Mouse (Mus musculus): Measurements from ENCODE around the gene Slc5a11.

Slc5a11 gene

DNA sequence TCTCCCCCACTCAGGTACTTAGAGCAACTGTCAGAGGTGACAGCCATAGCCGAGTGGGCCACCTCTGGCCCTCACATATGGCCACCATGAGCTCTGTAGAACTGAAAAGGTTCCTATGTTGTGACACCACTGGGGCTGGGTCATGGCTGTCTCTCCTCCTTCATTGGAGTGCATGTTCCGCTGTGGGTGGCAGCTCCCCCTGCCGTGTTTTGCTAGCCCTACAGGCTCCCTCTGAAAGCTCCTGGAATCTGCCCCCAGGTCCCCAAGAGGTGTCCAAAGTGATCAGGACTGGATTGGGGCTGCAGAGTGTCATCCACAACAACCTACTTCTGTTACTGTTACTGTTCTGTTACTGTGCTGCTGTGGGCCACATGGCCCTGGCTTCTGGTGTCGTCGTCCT is 2.3 kb upstream of the Slc5a11 start:
- DNase-seq (ENCODE audit: low spot score in 2 of 2), result no peak

DNA sequence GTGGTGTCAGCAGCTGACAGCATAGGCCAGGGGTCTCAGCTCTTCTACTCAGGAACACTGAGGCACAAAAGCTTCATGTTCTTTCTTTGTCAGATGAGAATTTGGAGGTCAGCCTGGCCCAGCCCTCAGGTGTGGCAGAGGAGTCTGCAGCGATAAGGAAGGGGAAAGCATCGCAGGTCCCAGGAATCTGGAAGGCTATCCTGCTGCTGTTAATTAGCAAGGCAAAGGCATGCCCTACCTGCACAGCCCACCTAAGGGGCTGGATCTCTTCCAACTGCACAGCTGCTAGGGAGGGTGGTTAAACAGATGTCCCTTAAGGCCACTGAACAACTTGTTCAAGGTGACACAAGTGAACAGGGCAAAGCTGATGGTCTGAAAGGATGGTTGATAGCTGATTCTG is 558 bp downstream of the Slc5a11 start:
- DNase-seq (ENCODE audit: low spot score in 2 of 2), result no peak

DNA sequence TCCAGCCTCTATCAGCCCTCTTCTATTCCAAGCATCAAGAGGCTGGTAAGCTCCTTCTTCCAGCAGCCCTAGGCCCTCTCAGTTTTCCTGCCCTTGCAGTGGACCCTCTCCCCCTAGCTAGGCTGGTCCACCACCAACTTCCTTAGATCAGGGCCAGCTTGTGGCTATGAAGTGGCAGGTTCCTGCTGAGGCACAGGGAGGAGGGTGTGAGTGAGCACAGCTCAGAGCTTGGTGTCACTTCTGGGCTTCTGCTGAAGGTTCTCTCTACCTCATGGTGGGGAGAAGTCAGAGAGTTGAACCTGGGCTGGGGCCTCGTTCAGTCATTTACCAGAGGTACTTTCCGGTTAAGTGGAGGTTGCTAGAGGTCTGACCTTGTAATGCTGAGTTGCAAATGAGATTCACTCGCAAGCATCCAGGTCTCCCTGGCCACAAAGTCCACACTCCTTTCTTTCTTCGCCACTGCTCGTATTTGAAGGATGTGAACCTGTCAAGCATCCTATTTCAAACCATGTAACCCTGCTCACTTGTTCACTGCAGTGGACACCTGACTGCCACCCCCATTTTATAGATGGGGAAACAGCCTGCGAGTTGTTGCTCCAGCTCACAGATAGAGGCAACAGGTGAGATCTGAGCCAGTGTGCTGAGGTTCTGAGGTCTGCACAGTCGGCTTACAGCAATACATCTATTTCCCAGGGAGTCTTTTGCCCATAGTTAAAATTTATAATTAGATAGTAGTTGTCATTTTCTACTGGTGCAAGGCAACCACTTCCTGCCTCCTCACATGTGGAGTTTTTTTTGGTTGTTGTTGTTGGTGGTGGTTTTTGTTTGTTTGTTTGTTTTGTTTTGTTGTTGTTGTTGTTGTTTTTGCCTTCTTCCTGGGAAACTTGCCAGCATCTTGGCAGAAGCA is 3.1 kb downstream of the Slc5a11 start:
- peak in 1 of 2 experiments; percentile 31 for DNase-seq (ENCODE audit: low spot score in 2 of 2)

DNA sequence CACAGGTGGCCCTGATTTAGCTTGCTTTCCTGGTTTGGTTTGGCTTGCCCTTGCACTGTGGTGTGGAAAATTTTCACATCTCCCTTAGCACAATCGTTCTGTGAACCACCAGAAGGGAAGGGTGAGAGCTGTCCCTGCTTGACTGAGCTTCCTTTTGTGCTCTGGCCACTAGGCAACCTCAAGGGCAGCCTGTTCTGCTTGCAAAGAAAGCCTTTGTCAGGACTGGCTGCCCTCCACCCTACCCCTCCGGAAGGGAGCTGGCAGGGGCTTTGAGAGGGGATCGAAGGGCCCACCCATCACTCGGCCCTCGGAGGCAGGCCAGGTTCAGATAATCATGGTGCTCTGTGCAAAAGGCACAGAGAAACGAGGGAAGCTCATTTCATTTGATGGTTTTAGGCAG is 4.0 kb downstream of the Slc5a11 start:
- peak in 1 of 2 experiments; percentile 24 for DNase-seq (ENCODE audit: low spot score in 2 of 2)

DNA sequence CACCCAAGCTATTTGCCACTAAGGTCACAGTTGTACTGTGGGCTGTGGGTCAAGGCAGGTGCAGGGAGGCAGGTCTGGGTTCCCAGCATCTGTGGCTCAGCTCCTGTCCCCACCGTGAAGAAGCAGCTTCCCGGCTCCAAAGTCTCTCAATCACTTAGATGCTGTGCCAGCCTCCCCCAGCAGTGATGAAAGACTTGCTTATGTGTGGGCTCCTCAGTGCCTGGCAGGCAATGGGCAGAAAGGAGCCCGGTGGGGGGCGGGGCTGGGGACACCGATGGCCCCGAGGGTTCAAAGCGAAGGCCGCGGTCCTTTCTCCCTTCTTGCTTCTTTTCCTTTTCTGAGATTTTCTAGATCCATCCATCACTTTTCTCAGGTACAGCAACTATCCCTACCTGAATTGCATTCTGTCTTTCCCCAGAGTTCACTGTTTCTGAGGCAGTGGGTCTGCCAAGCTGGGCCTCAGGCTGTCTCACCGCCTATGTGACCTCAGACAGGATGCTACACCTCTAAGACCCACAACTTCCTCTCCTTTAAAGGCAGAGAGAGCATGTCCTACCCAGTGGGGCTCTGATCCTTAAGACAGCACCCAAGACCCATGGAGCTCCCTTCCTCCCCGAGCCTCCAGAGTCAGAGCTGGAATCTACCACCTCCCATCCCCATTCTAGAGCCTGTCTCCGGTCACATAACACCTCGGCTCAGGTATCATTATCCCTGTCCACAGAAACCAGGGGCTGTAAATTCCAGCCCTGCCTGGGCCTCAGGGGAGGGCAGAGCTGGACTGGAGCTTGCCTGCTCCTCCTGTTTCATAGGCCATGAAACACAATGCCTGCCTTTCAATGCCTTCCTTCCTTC is 5.4 kb downstream of the Slc5a11 start:
- DNase-seq (ENCODE audit: low spot score in 2 of 2), result peak in 1 of 2 experiments; percentile 36

DNA sequence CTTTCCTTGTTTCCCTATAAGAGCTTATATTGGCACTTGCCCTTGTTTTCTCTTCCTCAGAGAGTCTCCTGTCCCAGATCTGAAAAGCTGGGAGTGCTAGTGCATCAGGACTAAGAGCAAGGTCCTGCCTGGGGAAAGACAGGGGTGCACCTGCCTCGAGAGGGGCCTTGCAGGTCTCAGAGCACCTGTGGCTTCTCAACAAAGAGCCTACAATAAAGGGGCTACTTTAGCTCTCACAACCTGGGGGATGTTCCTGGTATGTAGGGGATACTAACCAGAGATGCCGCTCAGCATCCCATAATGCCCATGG is 6.0 kb downstream of the Slc5a11 start:
- DNase-seq (ENCODE audit: low spot score in 2 of 2), result no peak

DNA sequence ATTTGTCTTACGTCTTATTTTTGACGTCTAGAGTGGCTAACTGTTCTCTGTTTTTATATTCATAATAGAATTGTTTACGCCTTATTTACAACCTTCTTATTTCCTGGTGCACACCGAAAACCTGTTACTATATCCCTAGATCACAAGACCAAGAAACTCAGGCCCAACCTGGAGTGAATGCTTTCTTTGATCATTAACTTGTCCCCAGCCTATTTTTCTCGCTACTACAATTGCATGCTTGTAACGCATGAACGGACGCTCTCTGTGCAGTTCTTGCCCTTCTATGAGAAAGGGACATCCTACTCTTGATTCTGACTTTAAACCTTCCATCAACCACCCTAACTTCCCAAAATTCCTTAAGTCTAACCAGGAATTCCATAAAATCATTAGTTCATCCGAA is 9.5 kb downstream of the Slc5a11 start:
- no peak for DNase-seq (ENCODE audit: low spot score in 2 of 2)

DNA sequence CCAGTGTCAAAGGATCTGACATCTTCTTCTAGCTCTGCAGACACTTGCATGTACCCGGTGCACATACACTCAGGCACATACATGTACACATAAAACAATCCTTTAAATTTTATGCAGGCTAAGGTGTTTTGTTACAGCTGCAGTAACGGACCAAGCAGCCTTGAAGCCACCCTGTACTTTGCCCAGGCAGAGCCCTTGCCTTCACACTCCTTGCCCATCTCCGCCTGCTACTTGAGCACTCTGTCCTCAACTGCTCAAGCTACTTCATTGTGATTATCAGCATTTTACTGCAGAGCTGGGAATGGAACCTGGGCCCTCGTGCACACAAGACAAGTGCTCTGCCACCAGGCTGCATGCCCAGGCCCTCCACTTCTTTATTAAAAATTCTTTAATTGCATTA is 10.6 kb downstream of the Slc5a11 start:
- no peak for DNase-seq (ENCODE audit: low spot score in 2 of 2)

DNA sequence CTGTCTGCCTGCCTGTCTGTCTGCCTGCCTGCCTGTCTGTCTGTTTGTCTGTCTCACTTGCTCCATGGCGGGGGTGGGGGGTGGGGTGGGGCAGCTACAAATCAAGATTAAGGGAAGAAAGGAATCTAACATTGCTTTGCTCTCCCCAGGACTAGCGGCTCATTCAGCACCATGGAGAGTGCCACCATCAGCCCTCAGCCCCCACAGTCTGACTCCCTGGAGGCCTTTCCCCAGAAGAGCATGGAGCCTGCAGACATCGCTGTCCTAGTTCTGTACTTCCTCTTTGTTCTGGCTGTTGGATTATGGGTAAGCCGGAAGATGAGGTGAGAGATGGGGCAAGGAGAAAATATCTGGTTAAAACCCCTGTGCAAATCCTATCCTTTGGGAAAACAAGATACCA is 20.9 kb downstream of the Slc5a11 start:
- DNase-seq (ENCODE audit: low spot score in 2 of 2), result no peak

DNA sequence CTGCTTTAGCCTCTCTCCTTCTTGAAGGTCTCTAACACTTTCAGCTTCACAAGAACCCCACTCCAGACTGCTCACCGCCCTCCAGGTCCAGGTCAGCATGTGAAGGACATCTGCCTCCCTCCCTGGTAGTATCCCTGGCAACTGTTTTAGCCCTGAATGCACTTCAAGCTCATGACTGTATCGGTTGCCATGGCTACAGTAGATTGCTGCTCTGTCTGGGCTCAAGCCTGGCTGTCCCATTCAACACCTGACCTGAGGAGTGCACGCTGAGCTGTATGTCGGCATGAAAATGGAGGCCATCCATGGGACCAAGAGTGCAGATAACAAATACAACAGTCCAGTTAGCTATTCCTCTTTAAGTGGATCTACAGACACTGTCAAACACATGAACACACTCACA is 24.0 kb downstream of the Slc5a11 start:
- DNase-seq (ENCODE audit: low spot score in 2 of 2), result no peak

DNA sequence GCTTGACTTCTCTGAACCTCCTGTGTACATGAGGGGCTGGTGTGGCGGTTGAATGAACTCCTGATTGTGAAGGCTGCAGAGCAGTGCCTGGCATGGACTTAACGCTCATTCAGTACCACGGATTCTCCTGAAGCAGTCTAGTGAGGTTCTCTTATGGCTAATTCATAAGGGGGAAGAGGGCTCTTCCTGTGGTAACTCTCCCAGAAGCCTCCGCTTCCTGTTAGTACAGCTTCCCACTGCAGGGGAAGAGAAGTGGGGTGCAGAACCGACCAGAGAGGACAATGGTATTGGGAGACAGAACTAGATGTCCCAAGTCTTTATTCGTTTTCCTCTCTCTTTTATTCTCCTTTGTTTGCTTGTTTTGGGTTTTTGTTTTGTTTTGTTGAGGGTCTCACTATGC is 25.5 kb downstream of the Slc5a11 start:
- no peak for DNase-seq (ENCODE audit: low spot score in 2 of 2)

DNA sequence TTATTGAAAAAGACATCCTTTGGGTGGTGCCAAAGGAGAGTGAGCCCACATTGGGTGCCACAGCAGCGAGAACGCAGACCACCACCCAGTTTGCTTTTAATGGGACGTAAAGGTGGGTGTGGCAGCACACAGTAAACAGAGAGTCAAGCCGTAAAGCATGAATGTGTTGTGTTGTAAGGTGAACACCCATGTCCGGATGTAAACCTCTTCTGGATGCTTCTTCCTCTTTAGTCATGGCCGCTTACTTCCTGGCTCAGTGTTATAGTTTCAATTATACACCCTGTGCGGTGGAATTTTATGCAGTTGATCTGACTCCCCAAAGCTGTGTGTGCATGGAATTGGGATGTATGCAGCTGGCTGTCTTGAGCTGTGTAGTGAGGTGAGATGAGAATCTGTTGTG is 27.7 kb downstream of the Slc5a11 start:
- no peak for DNase-seq (ENCODE audit: low spot score in 2 of 2)

DNA sequence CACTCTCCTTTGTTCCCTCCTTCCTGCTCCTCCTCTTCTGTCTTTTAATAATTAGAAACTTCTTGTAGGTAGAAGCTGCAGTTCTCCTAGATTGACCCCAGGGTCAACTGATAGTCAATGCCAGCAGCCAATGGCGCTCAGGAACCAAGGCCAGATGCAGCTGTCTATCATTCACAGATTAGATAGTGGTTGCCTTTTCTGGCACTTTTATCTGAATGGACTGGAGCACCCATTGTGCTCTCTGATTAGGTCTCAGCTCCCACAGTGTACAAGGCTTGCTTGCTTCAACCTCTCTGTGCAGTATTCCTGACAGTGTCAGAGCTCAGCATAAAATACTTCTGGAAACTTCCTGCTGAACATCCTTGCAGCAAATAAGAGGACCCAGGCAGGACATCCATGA is 30.3 kb downstream of the Slc5a11 start:
- no peak for DNase-seq (ENCODE audit: low spot score in 2 of 2)

DNA sequence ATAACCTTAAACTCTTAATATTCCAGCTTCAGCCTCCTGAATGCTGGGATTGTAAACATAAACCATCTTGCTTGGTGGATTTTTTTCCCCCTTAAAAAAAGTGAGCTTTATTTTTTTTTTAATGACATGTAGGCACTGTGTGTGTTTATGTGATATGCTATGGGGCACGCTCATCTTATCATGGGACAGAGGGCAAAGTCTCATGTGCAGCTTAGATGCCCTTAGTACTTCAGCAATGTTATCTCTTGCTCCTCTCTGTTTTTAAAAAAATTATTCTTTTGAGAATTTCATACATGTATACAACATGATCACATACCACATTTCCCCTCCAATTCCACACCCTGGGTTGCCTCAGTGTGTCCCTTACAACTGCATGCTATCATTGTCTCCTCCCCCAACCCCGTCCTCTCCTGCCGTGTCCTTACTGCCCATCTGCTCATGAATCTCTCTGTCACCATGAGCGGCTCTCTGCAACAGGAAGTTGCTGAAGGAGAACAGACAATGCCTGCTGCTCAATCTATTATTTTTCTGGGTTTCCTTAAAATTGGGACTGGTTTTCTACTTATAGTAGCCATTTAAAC is 32.0 kb downstream of the Slc5a11 start:
- no peak for DNase-seq (ENCODE audit: low spot score in 2 of 2)

DNA sequence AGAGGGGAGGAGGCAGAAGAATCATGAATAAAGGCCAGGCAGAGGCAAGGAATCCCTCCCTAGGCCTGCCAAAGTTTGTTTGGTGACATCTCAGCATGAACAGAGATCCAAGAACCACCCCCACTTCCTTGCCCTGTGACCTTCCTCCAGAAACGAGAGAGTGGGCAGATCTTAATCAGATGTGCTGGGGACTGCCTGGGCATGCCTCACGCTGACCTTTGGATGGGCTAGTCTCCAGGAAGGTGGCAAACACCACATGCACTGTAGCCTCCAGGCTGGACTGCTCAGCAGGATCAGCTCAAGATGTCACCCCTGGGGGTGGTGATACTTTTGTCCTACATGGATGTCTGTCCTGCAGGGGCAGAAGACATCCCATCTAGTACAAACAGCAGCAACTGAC is 33.6 kb downstream of the Slc5a11 start:
- no peak for DNase-seq (ENCODE audit: low spot score in 2 of 2)

DNA sequence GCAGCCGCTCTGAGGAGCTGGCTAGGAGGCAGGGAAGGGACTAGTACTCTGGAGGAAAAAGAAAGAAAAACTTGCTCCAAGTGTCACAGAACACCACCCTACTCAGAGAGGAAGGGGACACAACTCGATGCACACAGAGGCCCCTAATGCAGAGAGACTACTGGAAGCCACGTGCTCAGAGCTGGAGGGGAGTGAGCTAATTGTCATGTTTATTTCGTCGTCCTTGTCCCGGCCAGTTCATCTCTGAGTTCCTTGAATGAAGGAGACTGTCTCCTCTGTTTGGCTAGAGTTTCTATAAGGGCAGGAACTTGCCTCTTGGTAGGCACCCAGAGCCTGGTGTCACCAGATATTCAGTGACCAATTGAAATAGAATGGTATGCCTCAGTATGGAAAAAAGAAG is 36.8 kb downstream of the Slc5a11 start:
- DNase-seq (ENCODE audit: low spot score in 2 of 2), result no peak

DNA sequence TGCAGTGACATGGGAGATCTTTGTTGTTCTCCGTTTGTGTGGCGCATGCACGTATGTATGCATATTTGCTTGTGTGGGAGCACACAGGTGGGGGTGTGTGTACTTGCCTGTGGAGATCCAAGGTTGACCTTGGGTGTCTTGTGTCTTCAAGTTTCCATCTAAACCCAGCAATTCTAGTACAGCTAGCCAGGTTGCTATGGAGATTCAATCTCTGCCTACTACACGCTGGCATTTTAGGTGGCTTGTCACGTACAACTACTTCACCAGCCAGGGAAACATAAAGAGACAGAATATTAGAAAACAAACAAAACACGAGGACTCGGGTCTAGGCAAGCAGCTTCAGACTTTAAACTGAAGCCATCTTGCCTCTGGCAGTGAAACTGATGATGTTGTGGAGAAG is 38.8 kb downstream of the Slc5a11 start:
- DNase-seq (ENCODE audit: low spot score in 2 of 2), result no peak

DNA sequence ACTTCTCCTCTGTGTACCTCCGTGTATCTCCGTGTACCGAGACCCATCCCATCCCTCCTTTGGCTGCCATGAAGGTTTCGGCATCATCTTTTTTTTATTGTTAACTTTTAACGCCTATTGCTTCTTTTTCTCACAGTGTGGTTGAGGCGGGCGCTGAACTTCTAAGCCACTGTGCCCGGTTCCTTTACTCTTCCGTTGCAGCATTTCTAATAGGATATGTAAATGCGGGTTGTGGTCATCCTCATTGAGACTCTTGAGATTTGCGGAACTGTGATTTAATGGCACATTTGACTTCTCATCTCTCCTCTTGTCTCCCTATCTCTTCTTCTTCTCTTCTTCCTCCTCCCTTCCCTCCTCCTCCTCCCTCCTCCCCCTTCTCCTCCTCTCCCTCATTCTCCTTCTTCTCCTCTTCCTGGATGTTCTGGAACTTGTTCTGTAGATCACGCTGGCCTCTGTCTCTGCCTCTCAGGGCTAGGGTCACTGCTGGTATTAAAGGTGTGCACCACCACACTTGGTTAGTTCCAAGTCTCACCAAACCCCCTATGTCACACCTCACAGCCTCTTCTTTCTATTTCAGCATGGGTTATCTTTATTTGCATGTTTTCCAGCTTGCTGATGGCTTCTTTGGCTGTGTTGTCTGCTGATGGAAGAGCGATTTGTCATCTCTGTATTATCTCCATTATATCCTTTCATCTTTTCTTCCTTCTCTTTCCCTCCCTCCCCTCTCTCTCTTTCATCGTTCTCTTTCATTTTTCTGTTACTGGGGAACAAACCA is 39.8 kb downstream of the Slc5a11 start:
- no peak for DNase-seq (ENCODE audit: low spot score in 2 of 2)

DNA sequence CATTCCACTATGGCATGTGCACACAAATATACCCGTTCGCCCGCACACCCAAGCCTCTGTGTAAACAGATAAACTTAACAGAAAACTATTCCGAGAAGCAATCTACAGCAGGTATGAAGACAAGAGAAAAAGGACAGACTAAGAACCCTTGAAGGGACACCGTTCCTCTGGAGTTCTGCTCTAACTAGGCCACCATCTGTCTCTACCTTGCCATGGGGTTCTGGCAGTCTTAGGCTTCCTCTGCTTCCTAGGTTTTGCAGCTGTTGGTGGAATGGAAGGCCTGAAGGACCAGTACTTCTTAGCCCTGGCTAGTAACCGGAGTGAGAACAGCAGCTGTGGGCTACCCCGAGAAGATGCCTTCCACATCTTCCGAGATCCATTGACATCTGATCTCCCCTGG is 43.5 kb downstream of the Slc5a11 start:
- no peak for DNase-seq (ENCODE audit: low spot score in 2 of 2)

DNA sequence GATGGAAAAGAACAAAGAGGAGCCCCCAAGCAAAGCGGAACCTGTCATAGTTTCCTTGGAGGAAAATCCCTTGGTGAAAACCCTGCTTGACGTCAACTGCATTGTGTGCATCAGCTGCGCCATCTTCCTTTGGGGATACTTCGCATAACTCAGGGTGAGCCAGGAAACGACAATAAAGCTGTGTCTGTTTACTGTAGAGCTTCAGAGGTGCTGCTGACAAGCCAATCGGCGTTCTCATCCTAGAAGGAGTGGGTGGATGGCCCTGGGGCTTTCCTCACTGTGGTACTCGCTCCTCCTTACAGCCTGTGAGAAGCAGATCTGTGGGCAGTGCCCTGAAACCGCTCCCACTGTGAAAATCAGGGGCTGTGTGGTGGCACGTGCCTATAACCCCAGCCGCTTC is 58.5 kb downstream of the Slc5a11 start:
- DNase-seq (ENCODE audit: low spot score in 2 of 2), result no peak

DNA sequence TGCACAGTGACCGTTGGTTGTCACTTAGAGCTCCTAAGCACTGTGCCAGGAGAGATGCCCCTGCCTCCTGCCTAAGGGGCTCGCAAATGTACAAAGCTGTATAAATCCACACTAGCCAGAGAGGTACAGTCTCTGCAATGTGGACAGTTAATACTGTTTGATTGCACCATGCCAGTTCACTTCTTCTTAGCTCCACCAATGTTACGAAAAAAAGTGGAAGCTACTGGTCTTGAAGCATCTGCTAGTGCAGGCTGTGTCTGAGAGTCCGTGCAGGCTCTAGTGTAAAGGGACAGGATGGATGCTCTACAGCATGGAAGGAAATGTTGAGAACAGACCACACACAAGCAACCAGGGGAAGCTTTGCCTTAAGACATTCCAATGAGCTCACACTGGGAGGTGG is 62.0 kb downstream of the Slc5a11 start:
- no peak for DNase-seq (ENCODE audit: low spot score in 2 of 2)

DNA sequence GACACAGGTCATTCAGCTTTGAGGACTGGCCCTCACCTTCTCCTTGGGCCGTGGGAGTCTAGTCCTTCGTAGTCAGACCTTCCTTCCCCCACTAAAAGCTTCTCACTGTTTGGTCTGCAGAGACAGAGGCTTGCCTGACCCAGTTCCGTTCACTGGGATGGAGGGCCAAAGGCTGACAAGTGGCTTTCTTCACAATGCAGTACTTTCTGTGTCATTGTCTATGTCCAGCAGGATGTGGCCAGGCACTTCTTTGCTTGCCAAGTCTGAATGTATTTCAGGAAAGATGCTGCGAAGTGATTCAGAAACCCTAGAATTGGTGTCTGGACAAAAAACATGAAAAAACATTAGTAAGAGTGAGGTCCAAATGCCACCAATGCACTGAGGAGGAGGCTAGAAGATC is 65.2 kb downstream of the Slc5a11 start:
- no peak for DNase-seq (ENCODE audit: low spot score in 2 of 2)

Data from natural killer cell, adult 2 months (primary cell).